Mouse (Mus musculus) kidney, adult 8-10 months (tissue): Measurements from ENCODE around the gene Ilk.

Source experiments
- DNase-seq, 2 experiments: peaks; one replicate each; pipeline ENCODE4 v3.0.0; 2022

Gene Ilk

DNA sequence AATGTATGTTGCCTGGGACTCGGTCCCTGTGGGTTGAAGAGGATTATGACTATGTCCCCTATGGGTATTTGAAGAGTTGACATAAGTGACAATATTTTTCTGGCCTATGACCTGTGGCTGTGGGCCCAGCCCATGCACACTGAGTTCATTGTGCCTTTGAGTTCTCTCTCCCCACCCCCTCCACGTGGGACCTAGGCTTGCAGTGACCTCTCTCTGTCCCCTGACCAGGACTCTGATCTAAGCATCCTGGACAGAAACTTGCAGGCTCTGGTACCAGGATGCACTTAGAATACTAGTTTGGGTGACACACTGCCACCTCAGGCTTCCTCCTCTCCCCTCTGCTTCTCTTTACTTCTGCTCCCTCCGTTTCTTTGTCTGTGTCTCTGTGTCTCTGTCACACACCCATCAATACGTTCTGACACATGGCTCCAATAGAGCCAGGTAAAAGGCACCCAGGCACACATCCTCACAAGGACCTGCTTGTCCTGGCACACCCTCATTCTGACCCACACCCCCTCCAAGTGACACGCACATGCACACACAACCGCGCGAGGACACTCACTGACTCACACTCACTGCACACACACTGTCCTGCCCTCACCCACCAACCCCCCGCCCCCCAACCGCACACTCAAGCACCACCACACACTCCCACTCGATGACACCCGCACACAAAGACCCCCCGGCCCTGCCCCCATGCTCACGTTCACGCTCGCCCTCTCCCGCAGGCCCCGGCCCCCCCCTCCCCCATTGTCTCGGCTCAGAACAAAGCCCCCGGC is 50.3 kb downstream of the Ilk start:
- DNase-seq, result no peak

DNA sequence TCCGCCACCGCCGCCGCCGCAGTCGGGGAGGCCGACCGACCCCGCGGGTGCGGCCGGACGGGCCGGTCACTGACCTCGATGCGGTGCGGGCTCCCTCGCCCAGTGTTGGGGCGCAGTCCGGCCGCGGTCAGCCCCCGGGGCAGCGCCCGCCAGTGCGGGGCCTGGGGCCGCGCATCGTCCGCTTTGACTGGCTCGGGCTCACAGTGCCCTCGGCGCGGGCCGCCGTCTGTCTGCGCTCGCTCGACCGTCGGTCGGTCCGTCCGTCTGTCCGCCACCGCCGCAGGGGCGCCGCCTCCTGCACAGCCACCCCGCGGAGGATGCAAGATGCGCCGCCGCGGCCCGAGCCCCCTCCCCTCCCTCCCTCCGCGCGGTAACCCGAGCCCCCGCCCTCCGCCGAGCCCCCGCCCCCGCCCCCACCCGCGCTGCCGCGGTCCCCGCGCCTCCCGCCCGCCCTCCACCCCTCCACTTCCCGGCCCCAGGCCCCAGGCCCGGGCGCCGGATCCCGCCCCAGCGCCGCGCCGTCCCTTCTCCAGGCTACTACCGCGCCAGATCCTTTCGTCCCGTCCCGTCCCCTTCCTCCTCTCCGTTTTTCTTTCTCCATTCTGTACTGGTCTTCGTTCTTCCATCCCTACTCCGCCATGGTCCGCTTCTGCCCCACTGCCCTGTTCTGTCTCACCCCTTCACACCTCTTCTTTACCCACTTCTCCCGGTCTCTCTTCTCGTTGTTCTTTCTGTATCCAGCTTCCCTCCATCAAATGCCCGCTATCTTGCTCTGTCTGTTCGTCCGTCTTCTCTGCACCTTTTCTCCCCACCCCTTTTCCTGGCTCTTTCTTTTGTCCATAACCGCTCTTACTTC is 51.1 kb downstream of the Ilk start, which contains the start of gene Dchs1:
Gene Dchs1, minus strand, starts transcription at position 370 of the 856 bp plus-strand sequence.
- DNase-seq, result no peak

DNA sequence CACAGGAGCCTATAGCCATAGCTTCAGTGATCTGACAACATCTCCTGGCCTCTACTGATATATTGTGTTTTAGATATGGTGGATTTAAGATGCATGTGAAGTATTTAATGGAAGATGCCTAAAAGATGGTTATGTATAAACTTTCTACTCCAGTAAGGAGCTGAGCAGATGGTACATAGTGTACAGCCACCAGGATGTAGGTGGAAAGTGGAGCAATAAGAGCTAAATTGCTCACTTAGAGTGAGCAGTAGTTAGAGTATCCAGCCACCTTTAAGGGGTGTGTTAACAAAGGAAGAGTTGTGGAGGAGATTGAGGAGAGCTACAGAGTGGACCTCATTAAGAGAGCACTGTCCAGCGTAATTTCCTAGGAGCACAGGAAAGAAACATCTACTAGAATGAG is 54.8 kb downstream of the Ilk start:
- no peak for DNase-seq
